Mouse (Mus musculus) thymus, adult 2 months (tissue): ENCODE measurements around the gene Chit1.

Experiments
- CTCF ChIP-seq: fragments of 200-500 bp; IDR thresholded peaks from 2 replicates; pipeline ENCODE4 v1.5.1; 2012; ENCODE audit warnings: mild to moderate bottlenecking, control low read depth, low read length, moderate library complexity, borderline replicate concordance; ENCODE audit not compliant: control insufficient read depth, poor library complexity, insufficient read depth; ENCODE audit errors: extremely low read depth
- POLR2A ChIP-seq: fragments of 200-500 bp; IDR thresholded peaks from 2 replicates; pipeline ENCODE4 v1.6.1; 2012; ENCODE audit warnings: mild to moderate bottlenecking, low read length, control low read depth, moderate library complexity; ENCODE audit not compliant: control insufficient read depth, poor library complexity, insufficient read depth; ENCODE audit errors: extremely low read depth

GRCm38 (mm10) chr1:134074606-134075005 is 36.4 kb upstream of the Chit1 start:
- TF ChIP-seq POLR2A: no peak
- TF ChIP-seq CTCF: 0 out of 2 replicates have a peak, but pooled peaks have one; percentile 19
